Mouse (Mus musculus) lung, adult 2 months (tissue): ENCODE data around the gene Grin2b. TPM values are rescaled to one million over a fixed set of nuclear protein-coding genes. Genes with fewer than 3 reads are reported as not detected.

Source experiments
- DNase-seq: peaks from one replicate; pipeline ENCODE4 v3.0.0; 2022
- H3K4me1 ChIP-seq: fragments of 200-500 bp; 2 replicates; pipeline ENCODE4 v1.6.1; 2011; ENCODE audit warnings: low read length; ENCODE audit not compliant: control insufficient read depth, insufficient read depth
- H3K4me3 ChIP-seq: fragments of 200-500 bp; replicated peaks from 2 replicates; pipeline ENCODE3; 2011; ENCODE audit warnings: low read depth, mild to moderate bottlenecking, control low read depth, low read length; ENCODE audit errors: extremely low read depth
- CTCF ChIP-seq: fragments of 200-500 bp; IDR thresholded peaks from 2 replicates; pipeline ENCODE4 v1.5.1; 2011; ENCODE audit warnings: mild to moderate bottlenecking, low read length, control low read depth; ENCODE audit not compliant: insufficient read depth
- POLR2A ChIP-seq: fragments of 200-500 bp; IDR thresholded peaks from 2 replicates; pipeline ENCODE4 v1.6.1; 2011; ENCODE audit warnings: low read depth, mild to moderate bottlenecking, control low read depth, low read length, borderline replicate concordance; ENCODE audit errors: extremely low read depth
- WGBS: fragments of 180-500 bp; shearing (Covaris S2); methylation state at CpG from one replicate; pipeline ENCODE4 v1.1.7; 2018; 5-methylcytosine and 5-hydroxymethylcytosine counted together
- polyA plus RNA-seq: library from polyadenylated mRNA; depleted of rRNA; stranded (reverse); fragments of >200 nt; gene quantifications from 2 replicates; pipeline ENCODE4 v1.2.3, GENCODE M21; 2012

Grin2b gene
- polyA plus RNA-seq, 1 experiment: 0.12 TPM

GRCm38 (mm10) chr6:136109172-136109571 lies 64.1 kb downstream of the Grin2b start:
- Histone ChIP-seq H3K4me1 (no peaks in the 10 kb centered on the region), H3K4me3 (no peak overlapping the region)
- no peak for DNase-seq
- TF ChIP-seq CTCF (no peak), POLR2A (no peak)
- 78% methylated on average over 6 of the region's 6 CpGs for WGBS

GRCm38 (mm10) chr6:136108466-136108865 lies 64.8 kb downstream of the Grin2b start:
- 83% methylated on average over 3 of the region's 3 CpGs for WGBS
- DNase-seq: no peak
- Histone ChIP-seq H3K4me3 (no peak overlapping the region), H3K4me1 (no peaks in the 10 kb centered on the region)
- TF ChIP-seq CTCF (no peak), POLR2A (no peak)

GRCm38 (mm10) chr6:136105221-136105620 lies 68.1 kb downstream of the Grin2b start:
- Histone ChIP-seq H3K4me1 (no peaks in the 10 kb centered on the region), H3K4me3 (no peak overlapping the region)
- DNase-seq: no peak
- WGBS: 60% methylated on average over 2 of the region's 2 CpGs
- no peak for TF ChIP-seq CTCF
- no peak for TF ChIP-seq POLR2A

GRCm38 (mm10) chr6:136100241-136100640 lies 73.1 kb downstream of the Grin2b start:
- no peak overlapping the region for H3K4me3 ChIP-seq
- H3K4me1 ChIP-seq: no peaks in the 10 kb centered on the region
- WGBS: 77% methylated on average over 5 of the region's 5 CpGs
- no peak for DNase-seq
- no peak for TF ChIP-seq CTCF
- TF ChIP-seq POLR2A: no peak

- H3K4me3 ChIP-seq: no peak overlapping the region
- H3K4me1 ChIP-seq: no peaks in the 10 kb centered on the region
- WGBS: 25% methylated on average over 1 of the region's 1 CpGs
- TF ChIP-seq POLR2A: no peak
- TF ChIP-seq CTCF: peak; percentile 42
- DNase-seq: no peak
Observed at GRCm38 (mm10) chr6:136096269-136096668, 77.0 kb downstream of the Grin2b start.

GRCm38 (mm10) chr6:136079991-136080734 lies 93.1 kb downstream of the Grin2b start:
- 66% methylated on average over 17 of the region's 17 CpGs for WGBS
- H3K4me1 ChIP-seq: no peaks in the 10 kb centered on the region
- no peak for DNase-seq
- no peak overlapping the region for H3K4me3 ChIP-seq
- TF ChIP-seq POLR2A (no peak), CTCF (no peak)

GRCm38 (mm10) chr6:136072326-136073054 lies 100.8 kb downstream of the Grin2b start:
- 85% methylated on average over 13 of the region's 13 CpGs for WGBS
- TF ChIP-seq CTCF: no peak
- TF ChIP-seq POLR2A: no peak
- no peak for DNase-seq
- Histone ChIP-seq H3K4me3 (no peak overlapping the region), H3K4me1 (no peaks in the 10 kb centered on the region)

- H3K4me1 ChIP-seq: no peaks in the 10 kb centered on the region
- 78% methylated on average over 7 of the region's 7 CpGs for WGBS
- DNase-seq: no peak
- TF ChIP-seq CTCF: no peak
- no peak for TF ChIP-seq POLR2A
- no peak overlapping the region for H3K4me3 ChIP-seq
Observed at GRCm38 (mm10) chr6:136070101-136070500, 103.2 kb downstream of the Grin2b start.

- DNase-seq: no peak
- H3K4me3 ChIP-seq: no peak overlapping the region
- TF ChIP-seq CTCF (no peak), POLR2A (no peak)
- 23% methylated on average over 1 of the region's 1 CpGs for WGBS
- H3K4me1 ChIP-seq: no peaks in the 10 kb centered on the region
Observed at GRCm38 (mm10) chr6:136053346-136053745, 120.0 kb downstream of the Grin2b start.

GRCm38 (mm10) chr6:136050346-136050745 lies 123.0 kb downstream of the Grin2b start:
- TF ChIP-seq POLR2A: no peak
- no peak for TF ChIP-seq CTCF
- WGBS: 71% methylated on average over 4 of the region's 4 CpGs

More at GRCm38 (mm10) chr6:136050346-136050745, 123.0 kb downstream of the Grin2b start:
- no peak for DNase-seq
- H3K4me1 ChIP-seq: no peaks in the 10 kb centered on the region
- no peak overlapping the region for H3K4me3 ChIP-seq
